8 mouse cellular contexts compared by ENCODE assay signal in the genomic region with DNA sequence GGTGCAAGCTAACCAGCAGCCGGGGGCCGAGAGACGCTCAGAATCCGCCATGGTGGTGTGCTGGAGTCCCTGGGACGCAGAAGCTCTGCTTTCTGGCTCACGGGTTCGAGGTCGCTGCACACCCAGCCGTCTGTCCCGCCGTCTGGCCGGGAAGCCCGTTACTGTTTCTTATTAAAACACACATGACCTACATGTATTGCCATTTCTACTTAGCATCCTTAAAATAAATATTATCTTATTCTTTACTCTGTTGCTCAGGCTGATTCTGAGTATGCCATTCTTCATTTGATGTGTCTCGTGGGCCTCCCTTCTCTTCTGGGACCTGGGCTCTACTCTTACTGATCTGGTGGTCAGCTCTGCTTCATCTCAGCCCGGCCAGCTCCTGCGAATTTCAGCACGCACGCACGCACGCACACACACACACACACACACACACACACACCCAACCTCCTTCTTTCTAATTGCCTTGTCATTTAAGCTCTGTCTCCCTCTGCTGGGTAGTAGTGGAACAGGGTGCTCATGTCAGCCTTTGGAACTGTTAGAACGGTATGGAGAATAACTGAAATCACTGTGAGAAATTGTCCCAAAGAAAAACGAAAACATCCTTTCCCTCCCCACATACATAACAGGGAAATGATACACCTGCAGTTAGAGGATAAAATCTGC. TPM values are rescaled to one million over a fixed set of nuclear protein-coding genes. Genes with fewer than 3 reads are reported as not detected.
DNase-seq lines count a peak whose midpoint lies in the region; ATAC-seq and TF ChIP-seq lines count a peak whose summit lies in the region.

A gene (minus strand): TSS at position 51 of the 666 bp plus-strand sequence.

- 79% methylated on average over 22 of the region's 22 CpGs for WGBS in kidney, embryonic 14.5 days
- WGBS in hindbrain, embryonic 14.5 days: 80% methylated on average over 22 of the region's 22 CpGs
- 77% methylated on average over 22 of the region's 22 CpGs for WGBS in midbrain, postnatal 0 days

- H3K4me2 ChIP-seq in kidney, embryonic 14.5 days (replicated peaks; ENCODE audit: low read depth, low read length): no peak within 1 kb of the TSS
- no peak within 1 kb of the TSS for H3K4me2 ChIP-seq in hindbrain, embryonic 14.5 days (replicated peaks)
- no peak within 1 kb of the TSS for H3K4me2 ChIP-seq in midbrain, postnatal 0 days (ENCODE audit: low read depth, low read length, poor library complexity, severe bottlenecking)

- H3K27ac ChIP-seq in kidney, embryonic 14.5 days (ENCODE audit: low read depth, low read length): no peak within 1 kb of the TSS
- no peak within 1 kb of the TSS for H3K27ac ChIP-seq in hindbrain, embryonic 14.5 days
- no peak within 1 kb of the TSS for H3K27ac ChIP-seq in midbrain, postnatal 0 days (ENCODE audit: low read depth, low read length)

- H3K27me3 ChIP-seq in kidney, embryonic 14.5 days (ENCODE audit: control insufficient read depth, insufficient read depth, low read length): no peaks in the 10 kb centered on the region
- H3K27me3 ChIP-seq in hindbrain, embryonic 14.5 days (ENCODE audit: control insufficient read depth, insufficient read depth, low read length): no peaks in the 10 kb centered on the region
- H3K27me3 ChIP-seq in midbrain, postnatal 0 days (ENCODE audit: insufficient read depth, low read length): no peaks in the 10 kb centered on the region

- no peak within 1 kb of the TSS for H3K9ac ChIP-seq in kidney, embryonic 14.5 days (ENCODE audit: low read depth, low read length)
- H3K9ac ChIP-seq in hindbrain, embryonic 14.5 days: no peak within 1 kb of the TSS
- H3K9ac ChIP-seq in midbrain, postnatal 0 days (replicated peaks; ENCODE audit: low read length, poor library complexity, severe bottlenecking): no peak within 1 kb of the TSS

- no peak within 1 kb of the TSS for H3K4me3 ChIP-seq in kidney, embryonic 14.5 days (ENCODE audit: low read length)
- H3K4me3 ChIP-seq in hindbrain, embryonic 14.5 days (replicated peaks; ENCODE audit: low read length): no peak within 1 kb of the TSS
- H3K4me3 ChIP-seq in midbrain, postnatal 0 days (ENCODE audit: low read depth, low read length): no peak within 1 kb of the TSS

- H3K9me3 ChIP-seq in kidney, embryonic 14.5 days (ENCODE audit: control insufficient read depth, low read length): no peaks in the 10 kb centered on the region
- no peaks in the 10 kb centered on the region for H3K9me3 ChIP-seq in hindbrain, embryonic 14.5 days (ENCODE audit: control insufficient read depth, low read length)
- no peaks in the 10 kb centered on the region for H3K9me3 ChIP-seq in midbrain, postnatal 0 days (ENCODE audit: low read length)

- peak; percentile 95 for TF ChIP-seq CTCF in midbrain, postnatal 0 days (IDR thresholded peaks at IDR 0.05)

- no peaks in the 10 kb centered on the region for H3K36me3 ChIP-seq in kidney, embryonic 14.5 days (ENCODE audit: control insufficient read depth, insufficient read depth, low read length)
- peaks cover 20% of the 10 kb centered on the region for H3K36me3 ChIP-seq in hindbrain, embryonic 14.5 days (replicated peaks; ENCODE audit: control insufficient read depth, insufficient read depth)
- no peaks in the 10 kb centered on the region; the same call in 1 of the 2 replicates for H3K36me3 ChIP-seq in midbrain, postnatal 0 days (ENCODE audit: insufficient read depth, low read length)

- peak; percentile 22 for DNase-seq in kidney, adult 11 months
- DNase-seq in adrenal gland, postnatal 14 days: peak; percentile 63
- peak; percentile 77 for DNase-seq in embryo, embryonic 10.5 days (ENCODE audit: low spot score)
- DNase-seq in hindbrain, embryonic 14.5 days (ENCODE audit: low spot score): peak; percentile 76
- peak; percentile 15 to 43 for DNase-seq in left cerebral cortex, adult 8-10 months (ENCODE audit: low spot score in 2 of 2)
- DNase-seq in midbrain, postnatal 0 days (ENCODE audit: low spot score): peak; percentile 85

- H3K4me1 ChIP-seq in kidney, embryonic 14.5 days (ENCODE audit: control insufficient read depth, insufficient read depth, low read length): no peaks in the 10 kb centered on the region
- H3K4me1 ChIP-seq in hindbrain, embryonic 14.5 days (replicated peaks; ENCODE audit: control insufficient read depth, insufficient read depth, low read length): no peaks in the 10 kb centered on the region
- H3K4me1 ChIP-seq in midbrain, postnatal 0 days (ENCODE audit: insufficient read depth, low read length): no peaks in the 10 kb centered on the region

- no peak for ATAC-seq in kidney, embryonic 14.5 days (ENCODE audit: low FRiP score, low TSS enrichment)
- peak; percentile 53; the same call in 1 of the 2 replicates for ATAC-seq in hindbrain, embryonic 14.5 days (ENCODE audit: low FRiP score)
- peak; percentile 70; the same call in 1 of the 2 replicates for ATAC-seq in midbrain, postnatal 0 days (ENCODE audit: low FRiP score)
- ATAC-seq in erythroid progenitor cell, adult 5-6 weeks (replicated peaks; ENCODE audit: low FRiP score, poor library complexity, severe bottlenecking): no peak

RNA-seq across cellular contexts. Expression of the gene that starts here (rescaled TPM):
- polyA plus RNA-seq in kidney, embryonic 14.5 days (2014; fragmentation: Nextera tagmentation; extraction: Ambion mirVana): 3.6 and 3.8 TPM in 2 replicates
- total RNA-seq in adrenal gland, postnatal 14 days (2021): 0.33 TPM in 1 of 2 replicates, not detected in the other
- polyA plus RNA-seq in hindbrain, embryonic 14.5 days (2014; fragmentation: Nextera tagmentation; extraction: Ambion mirVana): 0.60 and 1.2 TPM in 2 replicates
- 1 to 10 TPM in 2 of 4 experiments, not detected in 2; 1.2 to 3.0 TPM for total RNA-seq in left cerebral cortex, adult 8-10 months (2022)
- not detected in 2 replicates for total RNA-seq in midbrain, postnatal 0 days (2014; rRNA removed)
- polyA plus RNA-seq in midbrain, postnatal 0 days (2015; fragmentation: Nextera tagmentation; extraction: Ambion mirVana): 0.58 and 0.89 TPM in 2 replicates
- total RNA-seq in erythroid progenitor cell, adult 5-6 weeks (2015; ENCODE audit: low replicate concordance): 5.0 and 11.3 TPM in 2 replicates
- total RNA-seq in erythroid progenitor cell, adult 5-6 weeks (2017; ENCODE audit: low replicate concordance): 2.5 TPM in 1 of 2 replicates, not detected in the other

Comparison
In these comparisons a context has a peak if more than half of its experiments do, and no peak if none do; other contexts are left out.
1. Peak in DNase-seq in adrenal gland, postnatal 14 days; RNA of the gene not detected or under 1 TPM.
2. Peak in DNase-seq and ATAC-seq in midbrain, postnatal 0 days; RNA of the gene not detected or under 1 TPM.
3. DNase-seq: peak in every context shown above with its lines; median percentile 85 in midbrain, postnatal 0 days; 77 in embryo, embryonic 10.5 days; 76 in hindbrain, embryonic 14.5 days; 63 in adrenal gland, postnatal 14 days; 29 in left cerebral cortex, adult 8-10 months; 22 in kidney, adult 11 months.